Mouse (Mus musculus): ENCODE measurements around the gene Noct. TPM values are rescaled to one million over a fixed set of nuclear protein-coding genes. Genes with fewer than 3 reads are reported as not detected.
A peak's percentile ranks its signal among the peaks of the same experiment; 100 is the strongest.

Gene Noct
- polyA plus RNA-seq, 2 experiments = 19.0 to 25.5 TPM

GRCm38 (mm10) chr3:51288880-51289821, 64.9 kb downstream of the Noct start:
- H3K27ac ChIP-seq = no peak overlapping the region
- no peak overlapping the region for H3K4me3 ChIP-seq (ENCODE audit: insufficient read depth in 1 of 2, low read depth in 2 of 2, low read length in 2 of 2)
- no peaks in the 10 kb centered on the region for H3K4me1 ChIP-seq (replicated peaks; ENCODE audit: control insufficient read depth in 2 of 2, insufficient read depth in 2 of 2, low read length in 1 of 2)
- DNase-seq (ENCODE audit: low read depth in 3 of 3, low spot score in 3 of 3) (peak in 2 of 3 experiments; percentile 45 to 57), ATAC-seq (ENCODE audit: insufficient read depth) (no peak)
- 57% methylated on average over 11 of the region's 11 CpGs for WGBS (ENCODE audit: insufficient replicate concordance)
- TF ChIP-seq EP300 (IDR thresholded peaks at IDR 0.05; ENCODE audit: low read depth) = no peak
- TF ChIP-seq CTCF (IDR thresholded peaks at IDR 0.05; ENCODE audit: low read depth) = peak; percentile 84
- peaks cover 16% of the 10 kb centered on the region for H3K36me3 ChIP-seq (replicated peaks; ENCODE audit: control insufficient read depth, insufficient read depth, low read depth)
- no peaks in the 10 kb centered on the region for H3K27me3 ChIP-seq (ENCODE audit: control insufficient read depth, insufficient read depth, low read length)
- no peak overlapping the region for H3K9ac ChIP-seq (replicated peaks)
- no peak overlapping the region for H3K4me2 ChIP-seq (ENCODE audit: low read depth)
- H3K9me3 ChIP-seq (ENCODE audit: control insufficient read depth, low read length) = no peaks in the 10 kb centered on the region

- Histone ChIP-seq H3K4me2 (ENCODE audit: low read depth) (no peak overlapping the region), H3K27me3 (ENCODE audit: control insufficient read depth, insufficient read depth, low read length) (no peaks in the 10 kb centered on the region), H3K9me3 (ENCODE audit: control insufficient read depth, low read length) (no peaks in the 10 kb centered on the region), H3K4me3 (ENCODE audit: insufficient read depth in 1 of 2, low read depth in 2 of 2, low read length in 2 of 2) (no peak overlapping the region), H3K4me1 (replicated peaks; ENCODE audit: control insufficient read depth in 2 of 2, insufficient read depth in 2 of 2, low read length in 1 of 2) (no peaks in the 10 kb centered on the region), H3K27ac (no peak overlapping the region), H3K36me3 (replicated peaks; ENCODE audit: control insufficient read depth, insufficient read depth, low read depth) (peaks cover 10% of the 10 kb centered on the region), H3K9ac (replicated peaks) (no peak overlapping the region)
- 55% methylated on average over 2 of the region's 2 CpGs for WGBS (ENCODE audit: insufficient replicate concordance)
- ATAC-seq (ENCODE audit: insufficient read depth) = no peak
- no peak for DNase-seq (ENCODE audit: low read depth in 3 of 3, low spot score in 3 of 3)
- no peak for TF ChIP-seq EP300 (IDR thresholded peaks at IDR 0.05; ENCODE audit: low read depth)
- TF ChIP-seq CTCF (IDR thresholded peaks at IDR 0.05; ENCODE audit: low read depth) = no peak
Observed at GRCm38 (mm10) chr3:51294251-51294650, 70.0 kb downstream of the Noct start.

- Histone ChIP-seq H3K27me3 (ENCODE audit: control insufficient read depth, insufficient read depth, low read length) (no peaks in the 10 kb centered on the region), H3K4me3 (ENCODE audit: insufficient read depth in 1 of 2, low read depth in 2 of 2, low read length in 2 of 2) (no peak overlapping the region), H3K27ac (no peak overlapping the region), H3K9me3 (ENCODE audit: control insufficient read depth, low read length) (no peaks in the 10 kb centered on the region), H3K36me3 (replicated peaks; ENCODE audit: control insufficient read depth, insufficient read depth, low read depth) (peaks cover 10% of the 10 kb centered on the region), H3K4me1 (replicated peaks; ENCODE audit: control insufficient read depth in 2 of 2, insufficient read depth in 2 of 2, low read length in 1 of 2) (no peaks in the 10 kb centered on the region), H3K9ac (replicated peaks) (no peak overlapping the region), H3K4me2 (ENCODE audit: low read depth) (no peak overlapping the region)
- TF ChIP-seq CTCF (IDR thresholded peaks at IDR 0.05; ENCODE audit: low read depth) = no peak
- no peak for TF ChIP-seq EP300 (IDR thresholded peaks at IDR 0.05; ENCODE audit: low read depth)
- DNase-seq (ENCODE audit: low read depth in 3 of 3, low spot score in 3 of 3) (peak in 1 of 3 experiments; percentile 20), ATAC-seq (ENCODE audit: insufficient read depth) (no peak)
- 68% methylated on average over 2 of the region's 2 CpGs for WGBS (ENCODE audit: insufficient replicate concordance)
Observed at GRCm38 (mm10) chr3:51295225-51295624, 71.0 kb downstream of the Noct start.

DNA sequence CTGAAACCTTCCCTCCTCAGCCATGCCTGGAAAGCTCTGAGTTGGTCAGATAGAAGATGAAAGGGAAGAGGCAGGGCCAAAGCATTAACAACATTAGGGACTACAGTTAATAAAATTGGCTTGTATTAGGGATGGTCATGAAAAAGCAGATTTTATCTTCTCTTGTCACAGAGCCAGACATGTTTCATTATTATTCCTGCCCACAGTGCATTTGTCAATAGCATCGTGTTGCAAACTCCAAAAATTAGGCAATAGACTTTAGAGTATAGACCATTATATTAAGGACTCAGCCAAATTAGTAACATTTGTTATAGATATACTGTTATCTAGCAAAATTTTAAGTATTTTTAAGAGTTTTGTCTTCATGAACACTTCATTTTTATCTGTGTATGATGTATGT, 72.5 kb downstream of the Noct start:
- H3K36me3 ChIP-seq (replicated peaks; ENCODE audit: control insufficient read depth, insufficient read depth, low read depth) = peaks cover 13% of the 10 kb centered on the region
- no peak overlapping the region for H3K4me2 ChIP-seq (ENCODE audit: low read depth)
- ATAC-seq (ENCODE audit: insufficient read depth) = no peak
- H3K9ac ChIP-seq (replicated peaks) = no peak overlapping the region
- DNase-seq (ENCODE audit: low read depth in 3 of 3, low spot score in 3 of 3) = no peak
- H3K27ac ChIP-seq = no peak overlapping the region
- H3K9me3 ChIP-seq (ENCODE audit: control insufficient read depth, low read length) = no peaks in the 10 kb centered on the region
- H3K4me1 ChIP-seq (replicated peaks; ENCODE audit: control insufficient read depth in 2 of 2, insufficient read depth in 2 of 2, low read length in 1 of 2) = no peaks in the 10 kb centered on the region
- TF ChIP-seq EP300 (IDR thresholded peaks at IDR 0.05; ENCODE audit: low read depth) = no peak
- TF ChIP-seq CTCF (IDR thresholded peaks at IDR 0.05; ENCODE audit: low read depth) = no peak
- no peaks in the 10 kb centered on the region for H3K27me3 ChIP-seq (ENCODE audit: control insufficient read depth, insufficient read depth, low read length)
- no peak overlapping the region for H3K4me3 ChIP-seq (ENCODE audit: insufficient read depth in 1 of 2, low read depth in 2 of 2, low read length in 2 of 2)
- WGBS (ENCODE audit: insufficient replicate concordance) = 67% methylated on average over 1 of the region's 1 CpGs

Small RNA genes within 50 kb of the gene (microRNA-seq; reads per million reads assigned to microRNA genes)
- gene Gm24282 = not detected

Other genes starting within 250 kb of the Noct start
- gene Elf2, start 116.2 kb downstream of the Noct start, polyA plus RNA-seq (2012; rRNA removed) = 14.8 and 20.7 TPM in 2 replicates
- gene Elf2, start 116.2 kb downstream of the Noct start, polyA plus RNA-seq (2014; fragmentation: Nextera tagmentation; extraction: Ambion mirVana) = 14.7 and 18.9 TPM in 2 replicates
- gene Mgarp, start 172.3 kb downstream of the Noct start, polyA plus RNA-seq (2012; rRNA removed) = 0.25 and 0.48 TPM in 2 replicates
- 0.85 and 1.00 TPM in 2 replicates for gene Mgarp, start 172.3 kb downstream of the Noct start, polyA plus RNA-seq (2014; fragmentation: Nextera tagmentation; extraction: Ambion mirVana)
- gene Ndufc1, start 184.5 kb downstream of the Noct start, polyA plus RNA-seq (2012; rRNA removed) = 53.0 and 150 TPM in 2 replicates
- 493 and 495 TPM in 2 replicates for gene Ndufc1, start 184.5 kb downstream of the Noct start, polyA plus RNA-seq (2014; fragmentation: Nextera tagmentation; extraction: Ambion mirVana)
- 7.3 and 12.9 TPM in 2 replicates for gene Naa15, start 190.7 kb downstream of the Noct start, polyA plus RNA-seq (2012; rRNA removed)
- gene Naa15, start 190.7 kb downstream of the Noct start, polyA plus RNA-seq (2014; fragmentation: Nextera tagmentation; extraction: Ambion mirVana) = 13.3 and 17.3 TPM in 2 replicates

Measured in liver, embryonic 14.5 days (tissue).